Mouse (Mus musculus): ENCODE measurements around the gene Tkfc.

- TF ChIP-seq CTCF (IDR thresholded peaks at IDR 0.05; ENCODE audit: extremely low read depth, insufficient read depth, low read length) (no peak), POLR2A (IDR thresholded peaks at IDR 0.05; ENCODE audit: extremely low read depth, insufficient read depth, low read length) (no peak)
Measured at GRCm38 (mm10) chr19:10604534-10604933, 920 bp downstream of the Tkfc start.
